Mouse (Mus musculus) heart, postnatal 0 days (tissue): ENCODE measurements around the gene Gtf2a1l.

ENCODE experiments used
- CTCF ChIP-seq: IDR thresholded peaks from 2 replicates; pipeline ENCODE4 v1.5.1; 2016; ENCODE audit warnings: antibody characterized with exemption, control low read depth, low read depth
- EP300 ChIP-seq: IDR thresholded peaks from 2 replicates; pipeline ENCODE4 v1.6.1; 2016; ENCODE audit warnings: antibody characterized with exemption, low read depth

GRCm38 (mm10) chr17:88645299-88645698 lies 23.2 kb upstream of the Gtf2a1l start:
- TF ChIP-seq CTCF (no peak), EP300 (no peak)
